Mouse (Mus musculus): Measurements from ENCODE around the gene Acsl1.

- TF ChIP-seq POLR2A (IDR thresholded peaks at IDR 0.05; ENCODE audit: low read depth, low read length) (no peak), CTCF (IDR thresholded peaks at IDR 0.05; ENCODE audit: borderline replicate concordance, insufficient read depth, low read length) (no peak)
Observed at GRCm38 (mm10) chr8:46543191-46543590, 72.4 kb downstream of the Acsl1 start.
